In the genomic region with DNA sequence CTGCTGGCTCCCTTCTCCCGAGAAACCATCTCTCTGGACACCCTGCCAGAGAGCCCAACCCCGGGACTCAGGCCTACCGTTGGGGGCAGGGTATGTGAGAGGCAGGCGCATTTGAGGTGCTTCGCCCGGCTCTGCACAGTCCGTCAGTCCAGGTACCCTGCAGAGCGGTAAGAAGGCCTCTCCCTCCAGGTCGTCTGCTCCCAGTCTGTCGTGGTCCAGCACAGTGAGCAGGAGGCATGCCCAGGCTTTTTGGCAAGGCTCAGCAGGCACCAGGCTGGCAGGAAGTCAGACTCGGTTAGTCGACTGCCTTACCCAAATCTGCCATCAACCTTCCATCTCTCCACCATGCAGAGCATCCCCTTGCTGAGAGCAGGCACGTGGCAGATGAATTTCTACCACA, we compare ENCODE assay signal across 16 mouse cellular contexts. TPM values are rescaled to one million over a fixed set of nuclear protein-coding genes. Genes with fewer than 3 reads are reported as not detected.
DNase-seq lines count a peak whose midpoint lies in the region; ATAC-seq and TF ChIP-seq lines count a peak whose summit lies in the region.
"Had no signal": no experiment of that assay in that cellular context is flagged by ENCODE, and none has a peak within 500 bp of the region (broad histone marks: within the 10 kb centered on the region; RNA-seq: fewer than 3 reads in every experiment).

No protein-coding gene starts in this region.

- 0 out of 2 replicates have a peak, but pooled peaks have one; percentile 20 for ATAC-seq in forebrain, embryonic 13.5 days
- no peak for ATAC-seq in forebrain, embryonic 12.5 days (ENCODE audit: low FRiP score)
- ATAC-seq in hindbrain, postnatal 0 days, result peak; percentile 39; the same call in 1 of the 2 replicates
- ATAC-seq: liver, embryonic 12.5 days; midbrain, embryonic 15.5 days had no signal

- no peak overlapping the region for H3K4me2 ChIP-seq in forebrain, embryonic 13.5 days
- H3K4me2 ChIP-seq in forebrain, embryonic 12.5 days, result no peak overlapping the region
- no peak overlapping the region for H3K4me2 ChIP-seq in hindbrain, postnatal 0 days (ENCODE audit: low read depth, low read length)
- H3K4me2 ChIP-seq: heart, embryonic 11.5 days; liver, embryonic 12.5 days; midbrain, embryonic 15.5 days; neural tube, embryonic 13.5 days had no signal

- no peaks in the 10 kb centered on the region for H3K27me3 ChIP-seq in forebrain, embryonic 13.5 days
- no peaks in the 10 kb centered on the region for H3K27me3 ChIP-seq in forebrain, embryonic 12.5 days
- no peaks in the 10 kb centered on the region for H3K27me3 ChIP-seq in cerebellum, adult 2 months (ENCODE audit: control insufficient read depth, insufficient read depth, low read length)
- H3K27me3 ChIP-seq in hindbrain, postnatal 0 days (ENCODE audit: insufficient read depth, low read length), result no peaks in the 10 kb centered on the region
- H3K27me3 ChIP-seq: liver, embryonic 12.5 days; midbrain, embryonic 15.5 days; neural tube, embryonic 13.5 days had no signal

- peak; percentile 64 to 70 for DNase-seq in layer of hippocampus, postnatal 10 days (ENCODE audit: low spot score in 2 of 2)
- DNase-seq in layer of hippocampus, postnatal 25 days (ENCODE audit: extremely low spot score in 1 of 2, low spot score in 1 of 2), result no peak
- peak; percentile 97 to 99 for DNase-seq in cerebellum, adult 2 months
- DNase-seq in hindbrain, postnatal 0 days (ENCODE audit: low spot score), result peak; percentile 57
- no peak for DNase-seq in thymus, postnatal 4 days
- no peak for DNase-seq in kidney, postnatal 10 days
- DNase-seq: heart, postnatal 4 days; kidney, adult 18-20 months; lung, postnatal 10 days; right cerebral cortex, postnatal 4 days had no signal

- H3K27ac ChIP-seq in forebrain, embryonic 13.5 days, result no peak overlapping the region
- no peak overlapping the region for H3K27ac ChIP-seq in forebrain, embryonic 12.5 days
- H3K27ac ChIP-seq in cerebellum, adult 2 months (ENCODE audit: insufficient read depth, low read length), result peak overlapping the region; percentile 92
- peak overlapping the region; percentile 36; the same call in 1 of the 2 replicates for H3K27ac ChIP-seq in hindbrain, postnatal 0 days
- H3K27ac ChIP-seq: liver, embryonic 12.5 days; midbrain, embryonic 15.5 days; neural tube, embryonic 13.5 days had no signal

- 0 out of 2 replicates have a peak, but pooled peaks have one; percentile 15 for TF ChIP-seq CTCF in cerebellum, adult 2 months (IDR thresholded peaks at IDR 0.05; ENCODE audit: borderline replicate concordance, insufficient read depth, low read depth, low read length)
- no peak for TF ChIP-seq CTCF in hindbrain, postnatal 0 days (IDR thresholded peaks at IDR 0.05; ENCODE audit: low read depth)

- no peak for TF ChIP-seq POLR2A in cerebellum, adult 2 months (IDR thresholded peaks at IDR 0.05; ENCODE audit: borderline replicate concordance, insufficient read depth, low read length)

- 55% methylated on average over 13 of the region's 13 CpGs for WGBS in forebrain, embryonic 13.5 days
- WGBS in forebrain, embryonic 12.5 days, result 66% methylated on average over 13 of the region's 13 CpGs
- 1% methylated on average over 13 of the region's 13 CpGs for WGBS in cerebellum, adult 2 months
- WGBS in hindbrain, postnatal 0 days, result 42% methylated on average over 13 of the region's 13 CpGs

- H3K9me3 ChIP-seq in forebrain, embryonic 13.5 days (replicated peaks), result no peaks in the 10 kb centered on the region
- no peaks in the 10 kb centered on the region for H3K9me3 ChIP-seq in forebrain, embryonic 12.5 days
- no peaks in the 10 kb centered on the region for H3K9me3 ChIP-seq in hindbrain, postnatal 0 days (ENCODE audit: low read length)
- H3K9me3 ChIP-seq: liver, embryonic 12.5 days; midbrain, embryonic 15.5 days; neural tube, embryonic 13.5 days had no signal

- H3K9ac ChIP-seq in forebrain, embryonic 13.5 days, result no peak overlapping the region
- no peak overlapping the region for H3K9ac ChIP-seq in forebrain, embryonic 12.5 days
- H3K9ac ChIP-seq in hindbrain, postnatal 0 days (replicated peaks; ENCODE audit: low read length), result no peak overlapping the region
- H3K9ac ChIP-seq: midbrain, embryonic 15.5 days; neural tube, embryonic 13.5 days had no signal

- 0 out of 2 replicates have a peak, but pooled peaks cover 5% of the 10 kb centered on the region for H3K4me1 ChIP-seq in forebrain, embryonic 13.5 days
- 0 out of 2 replicates have a peak, but pooled peaks cover 6% of the 10 kb centered on the region for H3K4me1 ChIP-seq in forebrain, embryonic 12.5 days
- peaks cover 65% of the 10 kb centered on the region for H3K4me1 ChIP-seq in cerebellum, adult 2 months (ENCODE audit: control insufficient read depth, insufficient read depth, low read length)
- 0 out of 2 replicates have a peak, but pooled peaks cover 4% of the 10 kb centered on the region for H3K4me1 ChIP-seq in hindbrain, postnatal 0 days (ENCODE audit: insufficient read depth, low read length)
- H3K4me1 ChIP-seq: midbrain, embryonic 15.5 days; neural tube, embryonic 13.5 days had no signal

- H3K36me3 ChIP-seq in forebrain, embryonic 13.5 days (ENCODE audit: poor library complexity, severe bottlenecking), result peaks cover 40% of the 10 kb centered on the region
- H3K36me3 ChIP-seq in forebrain, embryonic 12.5 days (replicated peaks), result peaks cover 41% of the 10 kb centered on the region
- H3K36me3 ChIP-seq in hindbrain, postnatal 0 days (ENCODE audit: insufficient read depth, low read length), result peaks cover 18% of the 10 kb centered on the region

- no peak overlapping the region for H3K4me3 ChIP-seq in forebrain, embryonic 13.5 days
- no peak overlapping the region for H3K4me3 ChIP-seq in forebrain, embryonic 12.5 days (replicated peaks)
- H3K4me3 ChIP-seq in cerebellum, adult 2 months (replicated peaks; ENCODE audit: insufficient read depth, low read depth, low read length), result no peak overlapping the region
- no peak overlapping the region for H3K4me3 ChIP-seq in hindbrain, postnatal 0 days (ENCODE audit: low read length)
- H3K4me3 ChIP-seq: liver, embryonic 12.5 days; midbrain, embryonic 15.5 days; neural tube, embryonic 13.5 days had no signal

RNA-seq across cellular contexts. Expression of a gene that starts 14.2 kb away (rescaled TPM):
- 0.84 and 0.98 TPM in 2 replicates for polyA plus RNA-seq in forebrain, embryonic 13.5 days (2015; fragmentation: Nextera tagmentation; extraction: Ambion mirVana)
- 0.69 and 0.73 TPM in 2 replicates for polyA plus RNA-seq in forebrain, embryonic 12.5 days (2016; fragmentation: Nextera tagmentation; extraction: Ambion mirVana)
- 1 to 10 TPM; 1.3 TPM for total RNA-seq in layer of hippocampus, postnatal 10 days (2021)
- 1 to 10 TPM; 1.3 to 2.4 TPM for total RNA-seq in layer of hippocampus, postnatal 25 days (2021)
- 3.8 and 5.7 TPM in 2 replicates for polyA plus RNA-seq in cerebellum, adult 2 months (2012; rRNA removed)
- 0.65 and 1.3 TPM in 2 replicates for total RNA-seq in hindbrain, postnatal 0 days (2014; rRNA removed)
- polyA plus RNA-seq in hindbrain, postnatal 0 days (2015; fragmentation: Nextera tagmentation; extraction: Ambion mirVana), result 0.65 and 0.96 TPM in 2 replicates

RNA-seq across cellular contexts. Expression of a gene that starts 23.2 kb away (rescaled TPM):
- 114 and 115 TPM in 2 replicates for polyA plus RNA-seq in forebrain, embryonic 13.5 days (2015; fragmentation: Nextera tagmentation; extraction: Ambion mirVana)
- polyA plus RNA-seq in forebrain, embryonic 12.5 days (2016; fragmentation: Nextera tagmentation; extraction: Ambion mirVana), result 92.3 and 101 TPM in 2 replicates
- total RNA-seq in layer of hippocampus, postnatal 10 days (2021), result 100 to 1,000 TPM; 199 to 238 TPM
- 100 to 1,000 TPM; 390 to 418 TPM for total RNA-seq in layer of hippocampus, postnatal 25 days (2021)
- 509 and 539 TPM in 2 replicates for polyA plus RNA-seq in cerebellum, adult 2 months (2012; rRNA removed)
- 146 and 171 TPM in 2 replicates for total RNA-seq in hindbrain, postnatal 0 days (2014; rRNA removed)
- 206 and 234 TPM in 2 replicates for polyA plus RNA-seq in hindbrain, postnatal 0 days (2015; fragmentation: Nextera tagmentation; extraction: Ambion mirVana)

RNA-seq across cellular contexts. Expression of a gene that starts 33.4 kb away (rescaled TPM):
- 38.0 and 42.3 TPM in 2 replicates for polyA plus RNA-seq in forebrain, embryonic 13.5 days (2015; fragmentation: Nextera tagmentation; extraction: Ambion mirVana)
- 47.9 and 50.4 TPM in 2 replicates for polyA plus RNA-seq in forebrain, embryonic 12.5 days (2016; fragmentation: Nextera tagmentation; extraction: Ambion mirVana)
- total RNA-seq in layer of hippocampus, postnatal 10 days (2021), result 10 to 100 TPM; 23.9 to 28.1 TPM
- 10 to 100 TPM; 19.6 to 23.2 TPM for total RNA-seq in layer of hippocampus, postnatal 25 days (2021)
- 48.1 and 49.1 TPM in 2 replicates for polyA plus RNA-seq in cerebellum, adult 2 months (2012; rRNA removed)
- total RNA-seq in hindbrain, postnatal 0 days (2014; rRNA removed), result 47.1 and 50.2 TPM in 2 replicates
- polyA plus RNA-seq in hindbrain, postnatal 0 days (2015; fragmentation: Nextera tagmentation; extraction: Ambion mirVana), result 22.8 and 24.5 TPM in 2 replicates

RNA-seq across cellular contexts. Expression of a gene that starts 35.8 kb away (rescaled TPM):
- 2,689 and 2,766 TPM in 2 replicates for polyA plus RNA-seq in forebrain, embryonic 13.5 days (2015; fragmentation: Nextera tagmentation; extraction: Ambion mirVana)
- polyA plus RNA-seq in forebrain, embryonic 12.5 days (2016; fragmentation: Nextera tagmentation; extraction: Ambion mirVana), result 2,341 and 2,432 TPM in 2 replicates
- 100 to 1,000 TPM; 400 to 469 TPM for total RNA-seq in layer of hippocampus, postnatal 10 days (2021)
- 100 to 1,000 TPM; 281 to 291 TPM for total RNA-seq in layer of hippocampus, postnatal 25 days (2021)
- 456 and 541 TPM in 2 replicates for polyA plus RNA-seq in cerebellum, adult 2 months (2012; rRNA removed)
- total RNA-seq in hindbrain, postnatal 0 days (2014; rRNA removed), result 603 and 627 TPM in 2 replicates
- polyA plus RNA-seq in hindbrain, postnatal 0 days (2015; fragmentation: Nextera tagmentation; extraction: Ambion mirVana), result 2,179 and 2,253 TPM in 2 replicates

RNA-seq across cellular contexts. Expression of a gene that starts 51.0 kb away (rescaled TPM):
- 74.8 and 86.1 TPM in 2 replicates for polyA plus RNA-seq in forebrain, embryonic 13.5 days (2015; fragmentation: Nextera tagmentation; extraction: Ambion mirVana)
- 98.3 and 107 TPM in 2 replicates for polyA plus RNA-seq in forebrain, embryonic 12.5 days (2016; fragmentation: Nextera tagmentation; extraction: Ambion mirVana)
- 10 to 100 TPM; 20.5 to 24.7 TPM for total RNA-seq in layer of hippocampus, postnatal 10 days (2021)
- 10 to 100 TPM; 14.0 to 16.9 TPM for total RNA-seq in layer of hippocampus, postnatal 25 days (2021)
- 14.8 and 15.1 TPM in 2 replicates for polyA plus RNA-seq in cerebellum, adult 2 months (2012; rRNA removed)
- total RNA-seq in hindbrain, postnatal 0 days (2014; rRNA removed), result 51.5 and 52.3 TPM in 2 replicates
- 60.3 and 61.7 TPM in 2 replicates for polyA plus RNA-seq in hindbrain, postnatal 0 days (2015; fragmentation: Nextera tagmentation; extraction: Ambion mirVana)

Comparison
In these comparisons a context has a peak if more than half of its experiments do, and no peak if none do; other contexts are left out.
1. DNase-seq: peak in layer of hippocampus, postnatal 10 days (2 of 2), cerebellum, adult 2 months (2 of 2) and hindbrain, postnatal 0 days (single experiment); none in layer of hippocampus, postnatal 25 days (0 of 2), thymus, postnatal 4 days (single experiment) and kidney, postnatal 10 days (single experiment).
2. H3K27ac ChIP-seq: peak in cerebellum, adult 2 months (single experiment) and hindbrain, postnatal 0 days (single experiment); none in forebrain, embryonic 13.5 days (single experiment) and forebrain, embryonic 12.5 days (single experiment).